Mouse (Mus musculus) thymus, adult 2 months (tissue): ENCODE results near the gene Gm45261.

Experiments
- CTCF ChIP-seq: fragments of 200-500 bp; IDR thresholded peaks from 2 replicates; pipeline ENCODE4 v1.5.1; 2012; ENCODE audit warnings: mild to moderate bottlenecking, control low read depth, low read length, moderate library complexity, borderline replicate concordance; ENCODE audit not compliant: control insufficient read depth, poor library complexity, insufficient read depth; ENCODE audit errors: extremely low read depth
- POLR2A ChIP-seq: fragments of 200-500 bp; IDR thresholded peaks from 2 replicates; pipeline ENCODE4 v1.6.1; 2012; ENCODE audit warnings: mild to moderate bottlenecking, low read length, control low read depth, moderate library complexity; ENCODE audit not compliant: control insufficient read depth, poor library complexity, insufficient read depth; ENCODE audit errors: extremely low read depth

DNA sequence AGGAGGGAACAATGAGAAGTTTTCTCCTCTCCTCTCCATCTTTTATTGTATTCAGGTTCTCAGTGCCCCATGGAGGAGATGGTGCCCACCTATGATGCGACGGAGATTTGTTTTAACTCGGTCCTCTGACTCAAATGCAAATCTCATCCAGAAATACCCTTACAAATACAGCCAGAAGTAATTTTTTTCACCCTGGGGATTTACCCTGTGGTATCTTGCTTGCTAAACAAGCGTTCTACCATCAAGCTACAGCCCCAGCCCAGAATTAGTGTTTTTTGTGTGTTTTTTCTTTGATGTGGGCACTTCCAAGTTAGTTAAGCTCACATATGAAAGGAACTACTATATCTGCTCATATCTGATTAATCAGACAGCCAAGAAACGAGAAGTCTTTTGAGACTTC, 44.9 kb downstream of the Gm45261 start:
- TF ChIP-seq CTCF (no peak), POLR2A (no peak)
